Mouse (Mus musculus): ENCODE data around the gene Faah.

- TF ChIP-seq GATA1 (IDR thresholded peaks at IDR 0.05; ENCODE audit: low read length) (no peak), TAL1 (IDR thresholded peaks at IDR 0.05; ENCODE audit: low read length) (no peak)
These were observed 90.1 kb downstream of the Faah start for GRCm38 (mm10) chr4:115927637-115928036.
